Mouse (Mus musculus) heart, embryonic 12.5 days (tissue): Measurements from ENCODE around the gene Ms4a4b. TPM values are rescaled to one million over a fixed set of nuclear protein-coding genes. Genes with fewer than 3 reads are reported as not detected.
"Not testable (repeated sequence)": the region's sequence is repeated elsewhere in the genome, so short reads cannot be mapped to it uniquely, and the experiment has no call there.

Experiments used
- ATAC-seq: fragments of 200-750 bp; cut with Nextera tagmentation; 2 replicates; pipeline ENCODE4 v1.8.0; 2017; ENCODE audit warnings: moderate TSS enrichment, moderate library complexity; ENCODE audit not compliant: insufficient number of reproducible peaks, low FRiP score
- H3K27ac ChIP-seq: fragments of 300-500 bp; sonication (generic); 2 replicates; pipeline ENCODE4 v1.5.1; 2016; ENCODE audit warnings: mild to moderate bottlenecking, moderate library complexity; ENCODE audit not compliant: poor library complexity, severe bottlenecking
- H3K27me3 ChIP-seq: fragments of 300-500 bp; sonication (generic); replicated peaks from 2 replicates; pipeline ENCODE4 v1.6.1; 2016; ENCODE audit warnings: mild to moderate bottlenecking, moderate library complexity
- H3K36me3 ChIP-seq: fragments of 300-500 bp; sonication (generic); 2 replicates; pipeline ENCODE4 v1.6.1; 2016; ENCODE audit warnings: mild to moderate bottlenecking, moderate library complexity
- H3K4me1 ChIP-seq: fragments of 300-500 bp; sonication (generic); replicated peaks from 2 replicates; pipeline ENCODE4 v1.6.1; 2016; ENCODE audit warnings: mild to moderate bottlenecking
- H3K4me2 ChIP-seq: fragments of 300-500 bp; sonication (generic); 2 replicates; pipeline ENCODE4 v1.6.1; 2016; ENCODE audit warnings: mild to moderate bottlenecking, moderate library complexity
- H3K4me3 ChIP-seq: fragments of 300-500 bp; sonication (generic); 2 replicates; pipeline ENCODE4 v1.5.1; 2016; ENCODE audit warnings: mild to moderate bottlenecking
- H3K9ac ChIP-seq: fragments of 300-500 bp; sonication (generic); 2 replicates; pipeline ENCODE4 v1.6.1; 2016; ENCODE audit warnings: mild to moderate bottlenecking, moderate library complexity
- H3K9me3 ChIP-seq: fragments of 300-500 bp; sonication (generic); replicated peaks from 2 replicates; pipeline ENCODE4 v1.6.1; 2016; ENCODE audit warnings: mild to moderate bottlenecking, moderate library complexity
- WGBS: fragments of 180-500 bp; shearing (Covaris S2); methylation state at CpG from one replicate; pipeline ENCODE4 v1.1.7; 2016; 5-methylcytosine and 5-hydroxymethylcytosine counted together
- polyA plus RNA-seq: library from polyadenylated mRNA; unstranded; fragments of >200 nt; fragmentation: Nextera tagmentation; extraction: Ambion mirVana; gene quantifications from 2 replicates; pipeline ENCODE4 v1.2.1, GENCODE M21; 2016

Gene Ms4a4b
- not detected in 2 replicates for polyA plus RNA-seq

DNA sequence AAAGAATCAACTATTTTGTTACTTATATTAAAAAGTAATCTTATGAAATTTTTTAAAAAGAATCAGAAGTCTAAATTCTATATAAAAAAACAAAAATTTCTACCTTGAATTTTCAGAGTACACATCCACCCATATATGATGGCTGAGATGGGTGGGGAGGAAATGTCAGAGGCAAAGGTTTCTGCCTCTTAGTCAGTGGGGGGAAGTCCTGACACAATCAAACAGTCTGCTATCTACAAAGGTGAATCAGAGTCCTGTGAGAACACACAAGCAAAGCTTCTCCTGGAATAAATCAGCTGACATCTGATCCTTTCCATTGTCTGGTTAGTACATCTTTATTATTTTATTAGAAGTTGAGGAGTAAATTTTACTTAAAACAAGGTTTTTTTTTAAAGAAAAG lies at the start of gene Ms4a4b:
Gene Ms4a4b (plus strand): TSS at position 216 of the 400 bp plus-strand sequence.
- ATAC-seq = no peak

DNA sequence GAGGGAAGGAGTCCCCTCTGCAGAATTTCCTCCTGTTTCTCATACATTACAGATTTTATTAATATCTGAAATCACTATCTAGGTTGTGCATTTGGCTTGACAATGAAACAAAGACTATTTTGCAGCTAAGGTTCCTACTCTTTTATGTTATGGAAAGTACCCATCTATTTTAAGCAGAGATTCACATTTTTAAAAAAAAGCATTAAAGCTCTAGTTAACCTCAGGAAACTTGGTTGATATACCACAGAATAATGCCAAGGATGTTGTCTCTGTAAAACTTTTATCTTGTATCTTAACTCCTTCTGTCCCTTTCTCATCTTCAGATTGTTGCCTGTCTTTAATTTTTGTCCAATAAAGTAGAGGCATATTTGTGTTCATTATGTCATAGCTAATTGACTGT lies 47.6 kb upstream of the Ms4a4b start:
- ATAC-seq = no peak
- Histone ChIP-seq H3K9ac (no peak overlapping the region), H3K4me3 (no peak overlapping the region), H3K9me3 (no peaks in the 10 kb centered on the region), H3K4me1 (no peaks in the 10 kb centered on the region), H3K4me2 (no peak overlapping the region), H3K27me3 (no peaks in the 10 kb centered on the region), H3K27ac (no peak overlapping the region), H3K36me3 (no peaks in the 10 kb centered on the region)

More for the DNA sequence above, at the start of gene Ms4a4b:
- Histone ChIP-seq H3K36me3 (no peaks in the 10 kb centered on the region), H3K4me3 (no peak within 1 kb of the TSS), H3K4me2 (no peak within 1 kb of the TSS), H3K27me3 (no peaks in the 10 kb centered on the region), H3K27ac (no peak within 1 kb of the TSS), H3K9me3 (no peaks in the 10 kb centered on the region), H3K9ac (no peak within 1 kb of the TSS), H3K4me1 (no peaks in the 10 kb centered on the region)

DNA sequence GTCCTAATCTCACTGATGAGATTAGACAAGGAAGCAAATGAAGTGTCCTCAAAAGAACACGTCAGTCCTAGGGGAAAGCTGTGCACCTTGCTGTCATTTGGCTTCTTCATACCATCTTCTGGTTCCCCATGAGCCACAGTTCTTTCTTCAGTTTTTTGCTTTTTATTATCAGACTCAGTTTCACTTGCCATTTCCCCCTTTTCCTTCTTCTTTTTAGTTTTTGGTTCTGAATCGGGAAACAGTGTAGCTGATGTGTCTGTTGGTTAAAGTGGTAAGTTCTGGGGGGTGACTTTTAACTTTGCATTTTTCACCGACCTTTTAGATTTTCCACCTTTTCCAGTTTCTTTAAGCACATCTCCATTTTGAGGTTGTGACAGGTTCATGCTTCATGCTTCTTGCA lies 38.8 kb upstream of the Ms4a4b start, which contains the start of gene Ms4a4c:
Gene Ms4a4c (plus strand): TSS at position 244 of the 400 bp plus-strand sequence.
- Histone ChIP-seq H3K4me2 (no peak within 1 kb of the TSS), H3K9ac (no peak within 1 kb of the TSS), H3K27me3 (no peaks in the 10 kb centered on the region), H3K4me1 (no peaks in the 10 kb centered on the region), H3K36me3 (no peaks in the 10 kb centered on the region), H3K27ac (no peak within 1 kb of the TSS), H3K9me3 (no peaks in the 10 kb centered on the region), H3K4me3 (no peak within 1 kb of the TSS)
- WGBS = 68% methylated on average over 3 of the region's 3 CpGs
- ATAC-seq = no peak

DNA sequence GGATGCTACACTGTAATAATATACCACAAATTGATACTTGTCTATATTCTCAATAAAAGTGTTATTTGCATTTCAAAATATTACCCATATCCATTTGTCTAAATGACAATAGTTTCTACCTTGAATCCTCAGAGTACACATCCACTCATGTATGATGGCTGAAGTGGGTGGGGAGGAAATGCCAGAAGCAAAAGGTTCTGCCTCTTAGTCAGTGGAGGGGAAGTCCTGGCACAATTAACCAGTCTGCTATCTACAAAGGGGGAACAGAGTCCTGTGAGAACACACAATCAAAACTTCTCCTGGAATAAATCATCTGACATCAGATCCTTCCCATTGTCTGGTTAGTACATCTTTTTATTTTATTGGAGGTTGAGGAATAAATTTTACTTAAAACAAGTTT lies 35.9 kb upstream of the Ms4a4b start:
- no peak for ATAC-seq
- no peak overlapping the region for H3K4me3 ChIP-seq

DNA sequence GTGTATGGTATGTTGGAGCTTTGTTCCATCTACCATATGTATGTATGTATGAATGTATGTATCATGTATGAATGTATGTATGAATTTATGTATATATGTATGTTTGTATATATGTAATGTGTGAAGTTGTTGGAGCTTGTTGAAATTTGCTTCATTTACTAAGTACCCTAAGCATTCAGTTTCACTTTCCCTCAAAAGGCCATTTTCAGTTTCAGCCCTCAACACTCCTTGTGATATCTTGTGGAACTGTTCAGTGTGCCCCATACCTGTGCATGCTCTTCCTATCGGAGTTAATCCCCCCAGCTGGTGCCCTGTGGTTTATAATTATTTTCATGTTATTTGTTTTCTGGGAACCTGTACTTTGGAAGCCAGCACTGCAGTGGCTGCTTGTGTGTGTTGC lies 34.8 kb upstream of the Ms4a4b start:
- Histone ChIP-seq H3K4me1 (no peaks in the 10 kb centered on the region), H3K4me3 (no peak overlapping the region), H3K27ac (no peak overlapping the region), H3K9ac (no peak overlapping the region), H3K9me3 (no peaks in the 10 kb centered on the region), H3K27me3 (no peaks in the 10 kb centered on the region), H3K36me3 (no peaks in the 10 kb centered on the region), H3K4me2 (no peak overlapping the region)
- ATAC-seq = no peak
- WGBS = 76% methylated on average over 1 of the region's 1 CpGs

More for the DNA sequence above, 35.9 kb upstream of the Ms4a4b start:
- H3K9me3 ChIP-seq = no peaks in the 10 kb centered on the region
- no peak overlapping the region for H3K27ac ChIP-seq
- H3K4me2 ChIP-seq = no peak overlapping the region
- no peaks in the 10 kb centered on the region for H3K27me3 ChIP-seq
- H3K4me1 ChIP-seq = no peaks in the 10 kb centered on the region
- H3K9ac ChIP-seq = no peak overlapping the region
- no peaks in the 10 kb centered on the region for H3K36me3 ChIP-seq

DNA sequence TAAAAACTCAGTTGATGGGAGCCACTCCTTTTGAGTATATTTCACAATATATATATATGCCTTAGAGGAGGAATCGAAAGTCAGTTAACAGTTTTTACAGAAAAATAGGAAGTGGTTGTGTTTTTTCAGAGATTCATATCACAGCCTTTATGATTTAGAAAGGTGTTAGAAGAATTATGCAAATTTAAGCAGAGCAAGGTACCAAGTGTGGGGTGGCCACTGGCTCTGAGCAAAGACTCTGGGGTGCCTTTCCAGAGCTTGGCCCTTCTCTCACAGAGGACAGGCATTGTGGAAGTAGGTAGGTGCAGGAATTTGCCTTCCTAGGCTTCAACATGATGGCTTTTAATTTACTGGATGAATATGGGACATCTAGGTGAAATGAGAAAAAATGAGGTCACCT lies 31.7 kb upstream of the Ms4a4b start:
- Histone ChIP-seq H3K9me3 (no peaks in the 10 kb centered on the region), H3K4me2 (no peak overlapping the region), H3K27me3 (no peaks in the 10 kb centered on the region), H3K9ac (no peak overlapping the region), H3K36me3 (no peaks in the 10 kb centered on the region), H3K27ac (no peak overlapping the region), H3K4me3 (no peak overlapping the region), H3K4me1 (no peaks in the 10 kb centered on the region)
- 64% methylated on average over 1 of the region's 1 CpGs for WGBS
- no peak for ATAC-seq

DNA sequence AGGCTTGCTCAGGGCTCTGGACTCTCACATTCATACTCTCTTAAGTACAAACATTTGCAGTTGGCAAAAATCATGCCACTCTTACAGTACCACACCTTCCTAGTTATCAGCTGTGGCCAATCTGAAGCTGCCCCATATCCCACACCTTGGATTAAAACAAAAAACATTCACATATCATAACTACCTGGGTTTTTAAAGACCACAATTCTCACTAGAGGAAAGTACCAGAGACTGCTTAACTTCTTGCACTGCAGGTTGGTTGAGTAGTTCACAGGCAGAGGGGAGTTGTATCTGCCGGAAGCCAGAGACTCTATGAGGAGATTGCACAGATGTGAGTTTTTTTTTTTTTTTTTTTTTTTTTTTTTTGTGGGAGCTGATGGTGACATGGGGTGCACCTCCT lies 29.3 kb upstream of the Ms4a4b start:
- H3K9ac ChIP-seq = no peak overlapping the region
- H3K4me3 ChIP-seq = no peak overlapping the region
- WGBS = 84% methylated on average over 1 of the region's 1 CpGs
- no peak for ATAC-seq
- H3K36me3 ChIP-seq = no peaks in the 10 kb centered on the region
- no peak overlapping the region for H3K27ac ChIP-seq
- no peaks in the 10 kb centered on the region for H3K9me3 ChIP-seq
- no peaks in the 10 kb centered on the region for H3K4me1 ChIP-seq
- H3K27me3 ChIP-seq = no peaks in the 10 kb centered on the region
- H3K4me2 ChIP-seq = no peak overlapping the region

DNA sequence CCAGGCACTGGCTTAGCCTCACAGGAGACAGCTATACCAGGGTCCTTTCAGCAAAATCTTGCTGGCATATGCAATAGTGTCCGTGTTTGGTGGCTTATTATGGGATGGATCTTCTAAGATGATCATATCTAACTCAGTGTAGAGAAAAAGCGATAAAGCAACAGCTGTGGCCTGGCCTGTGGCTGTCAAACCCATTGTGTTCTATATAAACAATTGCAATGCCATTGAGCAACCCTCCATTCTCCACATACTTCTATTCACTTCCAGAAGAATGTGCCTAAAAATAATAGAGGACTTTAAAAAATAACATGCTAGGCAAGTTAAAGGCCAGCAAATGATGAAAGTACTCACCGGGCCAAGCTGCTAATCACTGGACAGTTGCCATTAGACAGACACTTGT lies 27.8 kb upstream of the Ms4a4b start:
- Histone ChIP-seq H3K9ac (no peak overlapping the region), H3K4me2 (no peak overlapping the region), H3K27me3 (no peaks in the 10 kb centered on the region), H3K36me3 (no peaks in the 10 kb centered on the region), H3K9me3 (no peaks in the 10 kb centered on the region), H3K4me1 (no peaks in the 10 kb centered on the region), H3K27ac (no peak overlapping the region), H3K4me3 (no peak overlapping the region)
- WGBS = 57% methylated on average over 3 of the region's 3 CpGs
- ATAC-seq = no peak

DNA sequence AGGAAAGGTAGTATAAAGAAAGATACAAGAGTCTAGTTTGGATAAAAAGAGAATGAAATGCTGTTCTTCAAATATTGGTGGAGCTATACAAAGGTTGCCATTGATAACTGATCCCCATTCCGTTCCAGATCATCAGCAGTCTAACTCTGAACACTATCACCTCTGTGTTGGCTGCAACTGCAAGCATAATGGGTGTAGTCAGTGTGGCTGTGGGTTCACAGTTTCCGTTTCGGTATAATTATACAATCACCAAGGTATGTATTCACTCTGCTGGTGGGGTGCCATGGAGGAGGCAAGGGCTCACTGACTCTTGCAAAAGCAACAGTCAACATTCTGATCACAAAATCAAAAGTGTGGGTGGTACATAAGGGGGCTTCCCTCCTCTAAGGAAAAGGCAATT lies 24.5 kb upstream of the Ms4a4b start:
- H3K9ac ChIP-seq, H3K36me3 ChIP-seq, H3K4me3 ChIP-seq, H3K27me3 ChIP-seq, H3K4me2 ChIP-seq, H3K4me1 ChIP-seq, H3K27ac ChIP-seq, H3K9me3 ChIP-seq, ATAC-seq: not testable (repeated sequence)
- 71% methylated on average over 3 of the region's 3 CpGs for WGBS

DNA sequence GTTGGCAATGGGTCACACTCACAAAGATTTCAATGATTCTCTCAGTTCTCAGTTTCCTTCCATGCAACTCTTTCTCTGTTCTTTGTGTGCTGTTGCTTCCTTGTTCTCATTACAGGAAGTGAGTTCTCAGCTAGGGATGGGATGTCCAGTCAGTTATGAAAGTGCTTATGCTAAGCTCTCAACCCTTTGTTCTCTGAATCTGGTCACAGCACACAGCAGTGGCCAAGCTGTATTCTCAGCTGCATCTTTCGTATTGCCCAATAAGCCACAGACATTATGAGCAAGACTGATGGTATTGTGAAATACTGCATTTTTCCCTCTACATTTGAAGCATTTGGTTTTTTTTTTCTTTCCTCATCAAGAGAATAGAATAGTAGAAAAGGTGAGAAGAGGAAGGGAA lies 12.1 kb upstream of the Ms4a4b start:
- H3K9me3 ChIP-seq, H3K9ac ChIP-seq, H3K27me3 ChIP-seq, H3K4me3 ChIP-seq, H3K27ac ChIP-seq, H3K36me3 ChIP-seq, H3K4me1 ChIP-seq, ATAC-seq, H3K4me2 ChIP-seq: not testable (repeated sequence)
- WGBS = 72% methylated on average over 1 of the region's 1 CpGs

DNA sequence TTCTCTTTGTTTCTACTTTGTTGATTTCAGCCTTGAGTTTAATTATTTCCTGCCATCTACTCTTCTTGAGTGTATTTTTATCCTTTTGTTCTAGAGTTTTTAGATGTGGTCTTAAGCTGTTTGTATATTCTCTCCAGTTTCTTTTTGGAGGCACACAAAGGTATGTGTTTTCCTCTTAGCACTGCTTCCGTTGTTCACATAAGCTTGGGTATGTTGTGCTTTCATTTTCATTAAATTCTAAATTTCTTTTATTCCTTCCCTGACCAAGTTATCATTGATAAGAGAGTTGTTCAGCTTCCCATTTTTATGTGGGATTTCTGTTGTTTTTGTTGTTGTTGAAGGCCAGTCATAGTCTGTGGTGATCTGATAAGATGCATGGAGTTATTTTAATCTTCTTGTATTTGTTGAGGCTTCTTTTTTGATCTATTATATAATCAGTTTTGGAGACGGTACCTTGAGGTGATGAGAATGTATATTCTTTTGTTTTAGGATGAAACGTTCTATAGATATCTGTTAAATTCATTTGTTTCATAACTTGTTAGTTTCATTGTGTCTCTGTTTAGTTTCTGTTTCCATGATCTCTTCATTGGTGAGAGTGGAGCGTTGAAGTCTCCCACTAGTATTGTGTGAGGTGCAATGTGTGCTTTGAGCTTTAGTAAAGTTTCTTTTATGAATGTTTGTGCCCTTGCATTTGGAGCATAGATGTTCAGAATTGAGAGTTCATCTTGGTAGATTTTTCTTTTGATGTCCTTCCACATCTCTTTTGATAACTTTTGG lies 8.1 kb upstream of the Ms4a4b start:
- H3K27me3 ChIP-seq = no peaks in the 10 kb centered on the region
- no peak overlapping the region for H3K9ac ChIP-seq
- WGBS = 83% methylated on average over 4 of the region's 4 CpGs
- no peaks in the 10 kb centered on the region for H3K36me3 ChIP-seq
- H3K27ac ChIP-seq = no peak overlapping the region
- no peak overlapping the region for H3K4me3 ChIP-seq
- no peak for ATAC-seq
- no peak overlapping the region for H3K4me2 ChIP-seq
- H3K9me3 ChIP-seq = no peaks in the 10 kb centered on the region
- H3K4me1 ChIP-seq = no peaks in the 10 kb centered on the region

DNA sequence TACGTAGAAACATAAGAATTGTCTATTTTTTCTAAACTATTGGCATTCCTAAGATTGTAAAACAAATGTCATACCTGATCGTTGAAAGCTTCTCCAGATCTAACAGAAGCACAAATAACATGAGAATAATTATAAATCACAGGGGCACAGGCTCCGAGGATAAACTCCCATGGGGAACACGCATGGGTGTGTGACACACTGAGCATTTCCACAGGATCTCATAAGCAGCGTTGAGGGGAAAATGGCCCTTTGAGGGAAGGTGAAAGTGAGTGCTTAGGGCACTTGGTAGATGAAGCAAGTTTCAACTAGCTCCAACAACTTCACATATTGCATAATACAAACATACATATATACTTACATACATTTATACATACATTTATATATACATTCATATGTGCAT lies 611 bp downstream of the Ms4a4b start:
- Histone ChIP-seq H3K27ac (no peak overlapping the region), H3K9ac (no peak overlapping the region), H3K27me3 (no peaks in the 10 kb centered on the region), H3K4me2 (no peak overlapping the region), H3K4me1 (no peaks in the 10 kb centered on the region), H3K9me3 (no peaks in the 10 kb centered on the region), H3K36me3 (no peaks in the 10 kb centered on the region), H3K4me3 (no peak overlapping the region)
- WGBS = 78% methylated on average over 5 of the region's 5 CpGs
- no peak for ATAC-seq
